Mouse (Mus musculus) brain, embryonic 14.5 days (tissue): ENCODE measurements around the gene Ccdc173. TPM values are rescaled to one million over a fixed set of nuclear protein-coding genes. Genes with fewer than 3 reads are reported as not detected.
"Not testable (repeated sequence)": the region's sequence is repeated elsewhere in the genome, so short reads cannot be mapped to it uniquely, and the experiment has no call there.

Experiments used
- DNase-seq: peaks from one replicate; pipeline ENCODE4 v3.0.0-alpha.2; 2011; ENCODE audit warnings: low read depth
- CTCF ChIP-seq: fragments of 200-500 bp; IDR thresholded peaks from 2 replicates; pipeline ENCODE4 v1.5.1; 2012; ENCODE audit warnings: inconsistent platforms, mild to moderate bottlenecking, moderate library complexity, borderline replicate concordance; ENCODE audit not compliant: insufficient read depth, insufficient read length; ENCODE audit errors: extremely low read depth
- POLR2A ChIP-seq: fragments of 200-500 bp; IDR thresholded peaks from 2 replicates; pipeline ENCODE4 v1.6.1; 2012; ENCODE audit warnings: mild to moderate bottlenecking, inconsistent platforms, borderline replicate concordance; ENCODE audit not compliant: poor library complexity, insufficient read depth, insufficient read length, severe bottlenecking; ENCODE audit errors: extremely low read depth
- polyA plus RNA-seq: library from polyadenylated mRNA; depleted of rRNA; stranded (reverse); fragments of >200 nt; gene quantifications from 2 replicates; pipeline ENCODE4 v1.2.3, GENCODE M21; 2012

Gene Ccdc173
- polyA plus RNA-seq, 1 experiment = 3.5 TPM

- no peak for TF ChIP-seq POLR2A
- no peak for TF ChIP-seq CTCF
- no peak for DNase-seq
These were observed 29.1 kb upstream of the Ccdc173 start for GRCm38 (mm10) chr2:69818350-69819085.

GRCm38 (mm10) chr2:69816575-69816974 lies 27.2 kb upstream of the Ccdc173 start:
- DNase-seq = no peak
- TF ChIP-seq POLR2A (no peak), CTCF (no peak)

GRCm38 (mm10) chr2:69811349-69811748 lies 22.0 kb upstream of the Ccdc173 start:
- not testable (repeated sequence) for DNase-seq

- DNase-seq = no peak
- TF ChIP-seq CTCF (no peak), POLR2A (no peak)
These were observed 20.8 kb upstream of the Ccdc173 start for GRCm38 (mm10) chr2:69810169-69810568.

- not testable (repeated sequence) for DNase-seq
These were observed 15.3 kb upstream of the Ccdc173 start for GRCm38 (mm10) chr2:69804663-69805062.

- TF ChIP-seq POLR2A (no peak), CTCF (no peak)
These were observed 14.4 kb upstream of the Ccdc173 start for GRCm38 (mm10) chr2:69803756-69804155.

GRCm38 (mm10) chr2:69802911-69803312 lies 13.5 kb upstream of the Ccdc173 start:
- TF ChIP-seq POLR2A (no peak), CTCF (peak; percentile 55)
- peak; percentile 37 for DNase-seq

More at GRCm38 (mm10) chr2:69803756-69804155, 14.4 kb upstream of the Ccdc173 start:
- no peak for DNase-seq

- DNase-seq = no peak
- TF ChIP-seq CTCF (no peak), POLR2A (no peak)
These were observed 1.3 kb upstream of the Ccdc173 start for GRCm38 (mm10) chr2:69790722-69791121.

GRCm38 (mm10) chr2:69790285-69790684 lies 910 bp upstream of the Ccdc173 start:
- peak; percentile 81 for TF ChIP-seq CTCF
- no peak for TF ChIP-seq POLR2A
- DNase-seq = peak; percentile 92

GRCm38 (mm10) chr2:69788974-69789373 lies 401 bp downstream of the Ccdc173 start:
- DNase-seq = no peak
- TF ChIP-seq CTCF (no peak), POLR2A (no peak)

- peak; percentile 31 for DNase-seq
- TF ChIP-seq CTCF (peak; percentile 28; the same call in 1 of the 2 replicates), POLR2A (no peak)
These were observed 10.6 kb downstream of the Ccdc173 start for GRCm38 (mm10) chr2:69778836-69779177.

- DNase-seq = no peak
- TF ChIP-seq POLR2A (no peak), CTCF (no peak)
These were observed 11.2 kb downstream of the Ccdc173 start for GRCm38 (mm10) chr2:69777985-69778835.

- no peak for DNase-seq
- no peak for TF ChIP-seq POLR2A
- TF ChIP-seq CTCF = no peak
These were observed 16.0 kb downstream of the Ccdc173 start for GRCm38 (mm10) chr2:69773331-69773730.

GRCm38 (mm10) chr2:69764716-69765115 lies 24.7 kb downstream of the Ccdc173 start:
- no peak for DNase-seq
- TF ChIP-seq POLR2A (no peak), CTCF (no peak)

- no peak for TF ChIP-seq CTCF
- DNase-seq = no peak
These were observed 26.0 kb downstream of the Ccdc173 start for GRCm38 (mm10) chr2:69763340-69763739.
